Mouse (Mus musculus): Measurements from ENCODE around the gene BC029722. TPM values are rescaled to one million over a fixed set of nuclear protein-coding genes. Genes with fewer than 3 reads are reported as not detected.

Gene BC029722
- polyA plus RNA-seq (2012; rRNA removed), result 37.5 and 40.3 TPM in 2 replicates

DNA sequence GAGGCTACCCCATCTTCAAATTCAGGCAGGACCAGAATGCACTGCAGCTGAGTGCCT is at the start of gene BC029722:
TSS of gene BC029722 (minus strand) at position 35 of the 57 bp plus-strand sequence.
- no peaks in the 10 kb centered on the region for H3K27me3 ChIP-seq (ENCODE audit: control insufficient read depth, insufficient read depth, low read length)
- peaks cover 22% of the 10 kb centered on the region for H3K36me3 ChIP-seq (ENCODE audit: control insufficient read depth, insufficient read depth, low read length)
- H3K4me1 ChIP-seq (replicated peaks; ENCODE audit: control insufficient read depth, insufficient read depth, low read length), result peaks cover 11% of the 10 kb centered on the region
- H3K27ac ChIP-seq (ENCODE audit: control insufficient read depth, insufficient read depth, low read length), result no peak within 1 kb of the TSS
- DNase-seq, result no peak
- no peak for TF ChIP-seq CTCF (IDR thresholded peaks at IDR 0.05; ENCODE audit: borderline replicate concordance, control insufficient read depth, extremely low read depth, insufficient read depth, low read length, poor library complexity)
- H3K4me3 ChIP-seq (ENCODE audit: control insufficient read depth, insufficient read depth, low read length), result peak within 1 kb of the TSS; percentile 88

- no peak for DNase-seq
- Histone ChIP-seq H3K27me3 (ENCODE audit: control insufficient read depth, insufficient read depth, low read length) (no peaks in the 10 kb centered on the region), H3K27ac (ENCODE audit: control insufficient read depth, insufficient read depth, low read length) (no peak overlapping the region), H3K4me1 (replicated peaks; ENCODE audit: control insufficient read depth, insufficient read depth, low read length) (no peaks in the 10 kb centered on the region), H3K4me3 (ENCODE audit: control insufficient read depth, insufficient read depth, low read length) (no peak overlapping the region), H3K36me3 (ENCODE audit: control insufficient read depth, insufficient read depth, low read length) (no peaks in the 10 kb centered on the region; the same call in 1 of the 2 replicates)
- no peak for TF ChIP-seq POLR2A (IDR thresholded peaks at IDR 0.05; ENCODE audit: control insufficient read depth, extremely low read depth, insufficient read depth, low read length, poor library complexity)
- no peak for TF ChIP-seq CTCF (IDR thresholded peaks at IDR 0.05; ENCODE audit: borderline replicate concordance, control insufficient read depth, extremely low read depth, insufficient read depth, low read length, poor library complexity)
- WGBS, result 65% methylated on average over 8 of the region's 8 CpGs
These were observed 49.1 kb upstream of the BC029722 start for GRCm38 (mm10) chr2:155868320-155868719.

GRCm38 (mm10) chr2:155863301-155863867 is 44.2 kb upstream of the BC029722 start:
- Histone ChIP-seq H3K4me3 (ENCODE audit: control insufficient read depth, insufficient read depth, low read length) (no peak overlapping the region), H3K27ac (ENCODE audit: control insufficient read depth, insufficient read depth, low read length) (no peak overlapping the region), H3K36me3 (ENCODE audit: control insufficient read depth, insufficient read depth, low read length) (no peaks in the 10 kb centered on the region; the same call in 1 of the 2 replicates), H3K4me1 (replicated peaks; ENCODE audit: control insufficient read depth, insufficient read depth, low read length) (no peaks in the 10 kb centered on the region), H3K27me3 (ENCODE audit: control insufficient read depth, insufficient read depth, low read length) (no peaks in the 10 kb centered on the region)
- no peak for DNase-seq
- TF ChIP-seq POLR2A (IDR thresholded peaks at IDR 0.05; ENCODE audit: control insufficient read depth, extremely low read depth, insufficient read depth, low read length, poor library complexity) (no peak), CTCF (IDR thresholded peaks at IDR 0.05; ENCODE audit: borderline replicate concordance, control insufficient read depth, extremely low read depth, insufficient read depth, low read length, poor library complexity) (no peak)
- 95% methylated on average over 11 of the region's 11 CpGs for WGBS

DNA sequence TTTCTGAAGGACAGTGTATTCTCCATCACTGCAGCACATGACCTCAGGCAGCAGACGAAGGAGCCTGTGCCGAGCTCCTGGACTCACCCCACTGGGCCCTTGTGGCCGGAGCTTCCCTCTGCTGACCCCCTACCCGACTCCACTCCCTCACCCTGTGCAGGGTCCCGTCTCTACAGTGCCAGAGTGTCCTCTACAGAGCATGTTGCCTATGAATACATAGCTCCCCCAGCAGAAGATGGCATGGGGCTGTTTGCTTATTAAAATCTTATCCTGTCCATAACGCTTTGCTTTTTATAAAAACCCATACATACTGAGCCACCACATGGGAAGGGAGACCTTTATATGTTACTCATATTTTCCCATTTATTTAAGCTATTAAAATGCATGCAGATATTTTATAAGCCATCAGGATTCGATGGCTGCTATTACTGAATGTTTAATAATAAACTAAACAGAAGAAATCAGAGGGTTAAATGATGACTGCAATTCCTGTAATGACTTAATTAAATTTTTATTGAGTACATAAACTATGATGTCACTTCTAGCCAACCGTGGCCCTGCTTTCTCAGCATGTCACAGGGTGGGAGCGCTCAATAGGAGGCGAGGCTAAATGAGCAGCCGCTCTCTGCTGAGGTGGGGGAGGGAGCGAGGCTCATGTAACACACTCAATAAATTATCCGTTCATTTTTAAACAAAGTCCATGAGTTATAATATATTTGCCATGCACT is 43.5 kb upstream of the BC029722 start:
- WGBS, result 97% methylated on average over 13 of the region's 13 CpGs
- no peak overlapping the region for H3K27ac ChIP-seq (ENCODE audit: control insufficient read depth, insufficient read depth, low read length)
- H3K36me3 ChIP-seq (ENCODE audit: control insufficient read depth, insufficient read depth, low read length), result no peaks in the 10 kb centered on the region; the same call in 1 of the 2 replicates
- H3K27me3 ChIP-seq (ENCODE audit: control insufficient read depth, insufficient read depth, low read length), result no peaks in the 10 kb centered on the region
- no peak overlapping the region for H3K4me3 ChIP-seq (ENCODE audit: control insufficient read depth, insufficient read depth, low read length)
- TF ChIP-seq CTCF (IDR thresholded peaks at IDR 0.05; ENCODE audit: borderline replicate concordance, control insufficient read depth, extremely low read depth, insufficient read depth, low read length, poor library complexity) (no peak), POLR2A (IDR thresholded peaks at IDR 0.05; ENCODE audit: control insufficient read depth, extremely low read depth, insufficient read depth, low read length, poor library complexity) (no peak)
- no peak for DNase-seq
- no peaks in the 10 kb centered on the region for H3K4me1 ChIP-seq (replicated peaks; ENCODE audit: control insufficient read depth, insufficient read depth, low read length)

GRCm38 (mm10) chr2:155861581-155861980 is 42.4 kb upstream of the BC029722 start:
- Histone ChIP-seq H3K36me3 (ENCODE audit: control insufficient read depth, insufficient read depth, low read length) (no peaks in the 10 kb centered on the region), H3K27me3 (ENCODE audit: control insufficient read depth, insufficient read depth, low read length) (no peaks in the 10 kb centered on the region), H3K4me3 (ENCODE audit: control insufficient read depth, insufficient read depth, low read length) (no peak overlapping the region), H3K4me1 (replicated peaks; ENCODE audit: control insufficient read depth, insufficient read depth, low read length) (no peaks in the 10 kb centered on the region), H3K27ac (ENCODE audit: control insufficient read depth, insufficient read depth, low read length) (no peak overlapping the region)
- 98% methylated on average over 6 of the region's 6 CpGs for WGBS
- no peak for TF ChIP-seq POLR2A (IDR thresholded peaks at IDR 0.05; ENCODE audit: control insufficient read depth, extremely low read depth, insufficient read depth, low read length, poor library complexity)
- no peak for TF ChIP-seq CTCF (IDR thresholded peaks at IDR 0.05; ENCODE audit: borderline replicate concordance, control insufficient read depth, extremely low read depth, insufficient read depth, low read length, poor library complexity)
- no peak for DNase-seq

GRCm38 (mm10) chr2:155860102-155860501 is 40.9 kb upstream of the BC029722 start:
- no peak overlapping the region for H3K27ac ChIP-seq (ENCODE audit: control insufficient read depth, insufficient read depth, low read length)

GRCm38 (mm10) chr2:155852536-155852935 is 33.3 kb upstream of the BC029722 start:
- H3K27me3 ChIP-seq (ENCODE audit: control insufficient read depth, insufficient read depth, low read length), result no peaks in the 10 kb centered on the region
- peaks cover 13% of the 10 kb centered on the region; the same call in 1 of the 2 replicates for H3K36me3 ChIP-seq (ENCODE audit: control insufficient read depth, insufficient read depth, low read length)
- no peak for DNase-seq
- no peak overlapping the region for H3K27ac ChIP-seq (ENCODE audit: control insufficient read depth, insufficient read depth, low read length)
- H3K4me3 ChIP-seq (ENCODE audit: control insufficient read depth, insufficient read depth, low read length), result no peak overlapping the region
- no peaks in the 10 kb centered on the region for H3K4me1 ChIP-seq (replicated peaks; ENCODE audit: control insufficient read depth, insufficient read depth, low read length)
- TF ChIP-seq CTCF (IDR thresholded peaks at IDR 0.05; ENCODE audit: borderline replicate concordance, control insufficient read depth, extremely low read depth, insufficient read depth, low read length, poor library complexity) (no peak), POLR2A (IDR thresholded peaks at IDR 0.05; ENCODE audit: control insufficient read depth, extremely low read depth, insufficient read depth, low read length, poor library complexity) (no peak)
- 94% methylated on average over 5 of the region's 5 CpGs for WGBS

More at GRCm38 (mm10) chr2:155860102-155860501, 40.9 kb upstream of the BC029722 start:
- WGBS, result 92% methylated on average over 7 of the region's 7 CpGs
- no peak for DNase-seq
- Histone ChIP-seq H3K27me3 (ENCODE audit: control insufficient read depth, insufficient read depth, low read length) (no peaks in the 10 kb centered on the region), H3K36me3 (ENCODE audit: control insufficient read depth, insufficient read depth, low read length) (no peaks in the 10 kb centered on the region), H3K4me3 (ENCODE audit: control insufficient read depth, insufficient read depth, low read length) (no peak overlapping the region), H3K4me1 (replicated peaks; ENCODE audit: control insufficient read depth, insufficient read depth, low read length) (no peaks in the 10 kb centered on the region)
- no peak for TF ChIP-seq CTCF (IDR thresholded peaks at IDR 0.05; ENCODE audit: borderline replicate concordance, control insufficient read depth, extremely low read depth, insufficient read depth, low read length, poor library complexity)
- TF ChIP-seq POLR2A (IDR thresholded peaks at IDR 0.05; ENCODE audit: control insufficient read depth, extremely low read depth, insufficient read depth, low read length, poor library complexity), result no peak

Measured in thymus, adult 2 months (tissue).